Mouse (Mus musculus): ENCODE data around the gene Ddx27.

Ddx27 gene

GRCm38 (mm10) chr2:167028553-167028952 is 13.6 kb downstream of the Ddx27 start:
- DNase-seq (ENCODE audit: low spot score in 2 of 2), result no peak

GRCm38 (mm10) chr2:167030507-167030906 is 15.5 kb downstream of the Ddx27 start:
- no peak for DNase-seq (ENCODE audit: low spot score in 2 of 2)

- DNase-seq (ENCODE audit: low spot score in 2 of 2), result no peak
Measured at GRCm38 (mm10) chr2:167037710-167038109, 22.7 kb downstream of the Ddx27 start.

- DNase-seq (ENCODE audit: low spot score in 2 of 2), result no peak
Measured at GRCm38 (mm10) chr2:167038297-167038696, 23.3 kb downstream of the Ddx27 start.

GRCm38 (mm10) chr2:167038716-167039115 is 23.7 kb downstream of the Ddx27 start:
- DNase-seq (ENCODE audit: low spot score in 2 of 2), result no peak

GRCm38 (mm10) chr2:167039386-167039785 is 24.4 kb downstream of the Ddx27 start:
- no peak for DNase-seq (ENCODE audit: low spot score in 2 of 2)

GRCm38 (mm10) chr2:167043400-167044121 is 28.6 kb downstream of the Ddx27 start:
- DNase-seq (ENCODE audit: low spot score in 2 of 2), result no peak

GRCm38 (mm10) chr2:167048223-167048622 is 33.2 kb downstream of the Ddx27 start:
- DNase-seq (ENCODE audit: low spot score in 2 of 2), result no peak

GRCm38 (mm10) chr2:167048698-167049358 is 33.8 kb downstream of the Ddx27 start:
- no peak for DNase-seq (ENCODE audit: low spot score in 2 of 2)

GRCm38 (mm10) chr2:167053127-167053844 is 38.3 kb downstream of the Ddx27 start:
- DNase-seq (ENCODE audit: low spot score in 2 of 2), result no peak

- DNase-seq (ENCODE audit: low spot score in 2 of 2), result no peak
Measured at GRCm38 (mm10) chr2:167055386-167055785, 40.4 kb downstream of the Ddx27 start.

- DNase-seq (ENCODE audit: low spot score in 2 of 2), result no peak
Measured at GRCm38 (mm10) chr2:167056210-167056941, 41.4 kb downstream of the Ddx27 start.

GRCm38 (mm10) chr2:167056942-167057323 is 41.9 kb downstream of the Ddx27 start:
- DNase-seq (ENCODE audit: low spot score in 2 of 2), result no peak

- no peak for DNase-seq (ENCODE audit: low spot score in 2 of 2)
Measured at GRCm38 (mm10) chr2:167058201-167058600, 43.2 kb downstream of the Ddx27 start.

- DNase-seq (ENCODE audit: low spot score in 2 of 2), result no peak
Measured at GRCm38 (mm10) chr2:167058814-167059387, 43.9 kb downstream of the Ddx27 start.

- no peak for DNase-seq (ENCODE audit: low spot score in 2 of 2)
Measured at GRCm38 (mm10) chr2:167059536-167059935, 44.5 kb downstream of the Ddx27 start.

- DNase-seq (ENCODE audit: low spot score in 2 of 2), result no peak
Measured at GRCm38 (mm10) chr2:167059960-167060359, 45.0 kb downstream of the Ddx27 start.

- DNase-seq (ENCODE audit: low spot score in 2 of 2), result no peak
Measured at GRCm38 (mm10) chr2:167060360-167060759, 45.4 kb downstream of the Ddx27 start.

GRCm38 (mm10) chr2:167060761-167061160 is 45.8 kb downstream of the Ddx27 start:
- DNase-seq (ENCODE audit: low spot score in 2 of 2), result no peak

- no peak for DNase-seq (ENCODE audit: low spot score in 2 of 2)
Measured at GRCm38 (mm10) chr2:167061381-167062034, 46.5 kb downstream of the Ddx27 start.

- peak; percentile 78 to 84 for DNase-seq (ENCODE audit: low spot score in 2 of 2)
Measured at GRCm38 (mm10) chr2:167062497-167062911, 47.5 kb downstream of the Ddx27 start.

Data from right cerebral cortex, adult 2 months (tissue).